Mouse (Mus musculus): Measurements from ENCODE around the gene Tmem104.
A peak's percentile ranks its signal among the peaks of the same experiment; 100 is the strongest.

Gene Tmem104

GRCm38 (mm10) chr11:115231924-115232323, 44.6 kb downstream of the Tmem104 start:
- DNase-seq = no peak

DNA sequence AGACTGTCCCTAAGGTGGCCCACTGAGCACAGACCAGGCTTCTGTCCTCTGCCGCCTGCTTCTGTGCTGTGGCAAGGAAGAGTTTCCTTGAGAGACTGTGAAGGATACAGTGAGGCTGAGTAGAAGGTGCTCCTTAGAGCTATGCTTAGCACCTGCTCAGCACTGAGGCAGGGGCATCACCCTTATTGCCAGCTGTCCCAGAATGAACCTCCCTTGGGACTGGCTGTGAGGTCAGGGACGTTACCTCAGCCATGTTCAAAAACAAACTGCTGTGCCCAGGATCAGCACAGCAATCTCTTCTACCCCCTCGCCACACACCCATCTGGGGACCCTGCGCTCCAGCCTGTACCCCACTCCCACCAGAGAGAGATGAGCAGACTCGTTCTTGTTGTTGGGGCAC, 45.6 kb downstream of the Tmem104 start:
- no peak for DNase-seq

DNA sequence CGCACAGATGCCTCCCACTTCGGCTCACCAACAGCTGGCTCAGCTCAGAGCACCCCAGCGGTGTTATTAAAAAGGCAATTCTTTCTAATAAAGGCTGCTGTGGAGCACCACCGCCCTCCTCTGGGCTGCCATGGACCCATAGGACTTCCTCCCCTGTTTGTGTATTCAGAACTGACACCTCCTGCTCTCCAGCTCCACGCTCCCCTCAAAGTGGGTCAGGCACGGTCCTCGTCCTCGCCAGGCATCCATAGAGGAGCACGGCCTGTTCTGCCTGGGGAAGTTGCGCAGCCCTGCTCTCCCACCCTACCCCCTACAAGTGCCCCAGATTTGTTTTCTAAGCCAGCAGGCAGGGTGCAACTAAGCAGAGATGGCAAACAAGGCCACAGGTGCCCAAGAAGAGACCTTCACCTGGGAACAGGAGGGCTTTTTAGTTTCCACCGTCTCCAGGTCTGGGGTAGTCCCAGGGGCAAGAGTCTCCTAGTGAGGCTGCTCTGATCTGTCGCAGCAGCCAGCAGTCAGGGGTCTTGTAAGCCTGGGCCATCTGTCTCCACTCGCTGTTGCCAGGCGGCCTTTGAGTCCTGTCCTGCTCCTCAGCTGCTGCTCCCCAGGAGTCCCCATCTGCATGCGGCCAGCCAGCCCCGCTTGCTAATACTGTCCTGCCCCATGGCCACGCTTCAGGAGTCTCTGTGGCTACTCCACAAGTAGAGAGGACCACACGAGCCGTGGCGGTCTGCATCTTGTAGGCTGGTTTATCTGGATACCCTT, 46.4 kb downstream of the Tmem104 start:
- no peak for DNase-seq

DNA sequence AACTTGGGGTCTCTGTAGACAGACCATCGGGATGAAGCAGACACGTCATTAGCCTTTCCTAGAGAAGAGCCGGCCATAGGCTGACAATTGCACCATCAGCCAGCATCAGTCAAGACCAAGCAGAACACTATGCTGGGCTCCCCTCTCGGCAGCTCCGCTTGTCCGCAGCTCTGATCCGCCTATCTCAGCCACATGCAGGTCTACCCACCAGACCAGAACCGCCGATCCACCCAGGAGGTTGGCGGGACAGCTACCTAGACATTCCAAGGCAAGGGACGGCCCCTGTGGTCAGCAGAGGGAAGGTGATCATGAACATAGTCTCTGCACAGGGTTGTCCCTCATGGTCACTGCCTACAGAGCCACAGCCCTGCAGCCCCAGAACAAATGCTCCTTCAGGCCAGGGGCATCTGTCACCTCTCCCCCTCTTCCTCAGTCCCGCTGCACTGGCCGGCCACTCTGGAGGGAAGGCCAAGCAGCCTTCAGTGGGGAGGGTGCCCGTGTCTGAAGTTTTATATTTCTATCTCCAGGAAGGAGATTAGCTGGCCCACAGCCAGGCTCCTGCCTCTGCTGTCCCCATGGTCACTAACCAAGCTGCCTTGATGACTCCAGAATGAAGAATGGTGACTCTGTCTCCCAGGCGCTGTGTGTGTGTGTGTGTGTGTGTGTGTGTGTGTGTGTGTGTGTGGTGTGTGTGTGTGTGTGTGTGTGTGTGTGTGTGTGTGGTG, 47.2 kb downstream of the Tmem104 start:
- no peak for DNase-seq

DNA sequence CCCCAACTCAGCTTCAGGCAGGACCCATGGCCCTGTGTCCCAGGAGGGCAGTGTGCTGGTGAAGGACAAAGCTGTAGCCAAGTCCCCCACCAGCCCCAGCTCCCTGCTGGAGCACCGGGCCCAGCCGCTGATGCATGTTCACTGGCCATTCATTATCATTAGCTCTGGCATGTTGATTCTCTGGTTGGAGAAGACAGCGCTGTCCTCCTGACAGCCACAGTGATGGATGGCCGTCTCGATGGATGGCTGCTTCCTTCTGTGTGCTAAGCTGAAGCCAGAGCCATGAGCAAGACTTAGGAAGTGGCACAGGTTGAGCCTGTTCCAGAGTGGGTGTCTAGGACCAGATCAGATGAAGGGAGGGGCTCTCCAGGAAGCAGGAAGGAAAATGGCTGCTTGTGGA, 49.3 kb downstream of the Tmem104 start:
- DNase-seq = no peak

- DNase-seq = no peak
Measured at GRCm38 (mm10) chr11:115241402-115241801, 54.1 kb downstream of the Tmem104 start.

DNA sequence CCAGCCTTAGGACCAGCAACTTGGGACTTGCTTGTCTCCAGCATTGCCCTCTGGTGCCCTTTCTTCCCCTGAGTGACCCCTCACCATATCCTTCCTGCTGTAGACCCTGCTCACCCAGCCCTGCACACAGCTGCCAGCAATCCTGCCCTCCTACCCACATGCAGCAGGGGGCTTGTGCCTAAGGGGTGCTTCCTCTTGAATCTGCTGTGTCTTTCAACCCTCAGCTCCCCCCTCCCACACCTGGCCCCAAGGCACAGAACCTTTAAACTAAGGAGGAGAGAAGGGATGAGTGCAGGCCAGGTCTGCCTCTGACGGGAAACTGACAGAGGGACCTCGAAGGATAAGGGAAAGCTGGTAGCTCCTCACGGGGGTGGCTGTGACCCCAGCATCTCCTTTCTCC, 55.5 kb downstream of the Tmem104 start:
- peak in 1 of 2 experiments; percentile 52 for DNase-seq

- no peak for DNase-seq
Measured at GRCm38 (mm10) chr11:115243783-115244182, 56.5 kb downstream of the Tmem104 start.

- DNase-seq = no peak
Measured at GRCm38 (mm10) chr11:115244840-115245239, 57.6 kb downstream of the Tmem104 start.

DNA sequence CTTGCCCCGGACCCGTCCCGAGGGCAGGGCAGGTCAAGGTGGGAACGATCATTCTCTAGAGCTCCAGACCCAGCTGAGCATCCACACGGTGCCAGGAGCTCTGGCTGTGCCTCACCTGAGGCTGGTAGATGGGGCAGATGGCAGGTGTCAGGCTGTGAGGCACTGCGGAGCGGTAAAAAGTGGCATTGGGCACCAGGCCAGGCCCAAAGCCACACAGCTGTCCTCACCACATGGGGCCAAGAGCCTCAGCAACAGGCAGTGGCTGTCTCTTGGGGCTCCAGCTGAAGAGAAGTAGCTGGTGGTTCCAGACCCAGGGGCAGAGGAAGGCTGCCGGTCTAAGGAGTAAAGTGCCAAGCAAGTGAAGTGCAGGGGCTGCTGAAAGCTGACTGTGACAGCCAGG, 59.1 kb downstream of the Tmem104 start:
- no peak for DNase-seq

- DNase-seq = no peak
Measured at GRCm38 (mm10) chr11:115247240-115247639, 60.0 kb downstream of the Tmem104 start.

- DNase-seq = no peak
Measured at GRCm38 (mm10) chr11:115247945-115248344, 60.7 kb downstream of the Tmem104 start.

- DNase-seq = no peak
Measured at GRCm38 (mm10) chr11:115249721-115250404, 62.6 kb downstream of the Tmem104 start.

DNA sequence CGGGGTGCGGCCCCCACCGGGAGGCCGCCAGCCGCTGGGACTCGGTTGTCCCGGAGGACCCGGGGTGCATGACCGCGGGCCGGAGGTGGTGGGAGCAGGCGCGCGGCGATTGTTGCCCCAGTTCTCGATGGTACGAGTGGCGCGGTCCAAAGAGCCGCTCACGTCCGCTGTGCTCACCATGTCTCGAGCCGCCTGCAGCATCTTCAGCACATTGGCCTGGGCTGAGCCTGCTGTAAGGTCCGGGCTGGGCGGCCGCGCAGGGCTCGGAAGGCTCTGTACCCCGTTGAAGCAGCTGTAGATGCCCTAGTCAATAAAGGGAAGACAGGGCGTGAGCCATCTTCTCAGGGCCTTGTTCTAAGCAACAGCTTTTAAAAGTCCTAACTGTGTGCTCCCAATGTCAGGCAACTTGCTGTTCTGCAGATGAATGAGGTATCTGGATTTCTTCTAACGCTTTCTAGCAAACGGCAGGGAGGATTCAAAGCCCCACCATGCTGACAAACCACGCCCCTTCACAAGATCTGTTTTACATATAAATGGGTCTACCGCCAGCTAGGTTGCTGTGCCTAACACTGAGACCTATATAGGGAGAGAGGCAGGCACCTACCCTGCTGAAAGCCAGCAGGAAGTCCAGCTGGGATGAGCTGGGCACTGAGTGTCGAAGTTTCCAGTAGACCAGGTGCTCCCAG, 63.3 kb downstream of the Tmem104 start:
- no peak for DNase-seq

DNA sequence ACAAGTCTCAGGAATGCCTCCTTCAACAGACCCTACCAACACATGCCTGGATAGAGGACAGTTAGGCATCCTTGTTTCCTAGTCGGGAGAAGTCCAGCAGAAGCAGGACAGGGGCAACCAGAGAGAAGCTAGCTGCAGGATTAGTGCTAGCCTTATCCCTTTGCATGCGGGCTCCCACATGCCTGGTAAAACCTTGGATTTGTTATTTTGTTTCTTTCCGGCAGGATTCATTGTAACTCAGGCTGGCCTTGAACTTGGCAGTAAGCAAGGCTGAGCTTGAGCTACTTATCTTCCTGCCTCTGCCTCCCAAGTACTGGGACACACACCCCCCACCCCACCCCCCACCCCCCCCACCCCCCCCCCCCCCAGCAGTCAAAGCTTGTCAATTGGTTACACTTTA, 64.0 kb downstream of the Tmem104 start:
- DNase-seq = no peak

DNA sequence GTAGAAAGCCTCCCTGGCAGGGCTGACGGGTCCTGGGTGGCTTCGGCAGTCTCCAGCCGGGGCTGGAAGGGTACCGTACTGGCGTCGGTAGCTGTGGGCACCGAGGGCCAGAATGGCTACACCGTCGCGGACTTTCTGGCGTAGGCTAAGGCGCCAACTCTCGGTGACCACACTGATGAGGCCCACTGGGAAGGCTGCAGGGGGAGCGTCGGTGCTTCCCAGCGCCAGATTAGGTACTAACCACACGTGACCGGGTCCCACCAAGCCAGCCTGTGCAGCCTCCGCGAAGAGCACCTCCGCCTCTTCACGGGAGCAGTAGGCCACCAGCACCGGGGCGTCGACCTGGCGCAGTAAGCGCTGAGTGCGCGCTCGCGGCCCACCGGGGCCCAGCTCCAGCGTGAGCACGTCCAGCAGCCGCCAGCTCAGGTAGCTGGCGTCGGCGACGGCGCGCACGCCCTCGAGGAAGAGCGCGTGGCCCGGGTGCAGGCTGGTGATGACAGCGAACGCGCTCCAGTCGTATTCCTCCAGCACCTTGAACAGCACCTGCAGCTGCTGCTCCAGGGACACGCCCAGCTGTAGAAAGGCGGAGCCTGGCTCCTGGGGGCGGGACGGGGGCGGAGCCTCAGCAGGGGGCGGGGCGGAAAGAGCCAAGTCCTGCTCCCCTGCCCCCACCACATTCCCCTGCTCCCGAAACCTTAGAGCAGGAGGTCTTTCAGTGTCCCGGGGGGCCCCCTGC, 70.7 kb downstream of the Tmem104 start:
- no peak for DNase-seq

- no peak for DNase-seq
Measured at GRCm38 (mm10) chr11:115259134-115259533, 71.8 kb downstream of the Tmem104 start.

DNA sequence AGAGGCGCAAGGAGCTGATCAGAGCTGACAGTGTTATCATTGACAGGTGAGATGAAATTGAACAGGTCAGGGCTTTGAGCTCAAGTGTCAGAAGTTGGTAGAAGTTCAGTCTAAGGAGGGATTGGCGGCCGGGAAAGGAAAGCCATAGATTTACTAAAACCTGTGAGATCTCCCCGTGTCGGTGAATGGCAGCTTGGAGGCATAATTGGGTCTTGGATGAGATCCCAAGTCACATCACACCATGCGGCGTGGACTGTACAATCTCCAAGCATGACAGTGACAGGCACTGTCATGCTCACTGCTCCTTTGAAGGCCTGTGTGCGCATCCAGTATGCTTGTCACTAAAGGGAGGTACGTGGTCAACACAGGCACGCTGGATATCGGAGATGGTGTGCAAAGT, 75.7 kb downstream of the Tmem104 start:
- no peak for DNase-seq

DNA sequence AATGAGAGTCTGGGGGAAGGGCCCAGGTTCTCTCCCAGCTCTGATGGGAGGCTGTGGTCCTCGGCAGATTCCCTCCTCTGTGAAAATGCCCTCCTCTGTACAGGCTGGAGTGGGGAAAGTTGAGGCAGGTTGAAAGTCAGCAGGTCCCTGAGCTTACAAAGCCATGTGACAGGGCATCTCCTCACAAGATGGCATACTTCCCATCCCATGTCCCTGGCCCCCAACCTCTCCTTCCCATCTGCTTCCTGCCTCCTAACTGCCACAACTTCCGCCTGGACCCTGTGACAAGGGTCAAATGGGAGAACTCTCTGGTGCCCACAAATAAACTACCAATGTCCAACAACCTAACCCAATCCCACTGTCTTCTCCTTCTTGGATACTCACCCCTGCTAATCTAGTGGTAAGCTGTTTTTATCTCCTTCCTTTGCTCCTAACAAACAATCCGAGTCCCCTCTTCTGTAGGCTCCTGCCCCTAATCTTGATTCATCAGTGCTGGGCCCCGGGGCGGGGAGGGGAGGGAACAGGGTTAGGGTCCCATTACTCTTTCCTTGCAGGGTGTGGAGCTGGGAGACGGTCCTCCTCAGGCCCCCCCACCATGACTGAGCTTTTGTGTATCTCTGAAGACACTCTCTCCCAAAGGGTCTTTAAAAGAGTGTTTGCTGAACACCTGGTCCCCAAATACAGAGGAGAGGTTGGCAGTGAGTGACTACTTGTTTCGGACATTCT, 77.0 kb downstream of the Tmem104 start:
- DNase-seq = no peak

GRCm38 (mm10) chr11:115264862-115265668, 77.8 kb downstream of the Tmem104 start:
- DNase-seq = peak; percentile 34 to 40
